In genomic region chr2:44103321-44103720, GRCm38 (mm10) we compare ENCODE assay signal across 14 mouse cellular contexts.
DNase-seq lines count a peak whose midpoint lies in the region; ATAC-seq and TF ChIP-seq lines count a peak whose summit lies in the region.
"Had no signal": no experiment of that assay in that cellular context is flagged by ENCODE, and none has a peak within 500 bp of the region (broad histone marks: within the 10 kb centered on the region; RNA-seq: fewer than 3 reads in every experiment).

No protein-coding gene starts in this region.

- 0 out of 2 replicates have a peak overlapping the region, but pooled peaks have one; percentile 7 for H3K27ac ChIP-seq in heart, postnatal 0 days (ENCODE audit: low read depth)
- H3K27ac ChIP-seq in lung, embryonic 15.5 days = peak overlapping the region; percentile 70
- H3K27ac ChIP-seq in stomach, postnatal 0 days (replicated peaks) = 0 out of 2 replicates have a peak overlapping the region, but pooled peaks have one; percentile 26
- H3K27ac ChIP-seq: kidney, postnatal 0 days; midbrain, embryonic 12.5 days had no signal

- TF ChIP-seq EP300 in heart, postnatal 0 days (IDR thresholded peaks at IDR 0.05; ENCODE audit: low read depth) = no peak
- no peak for TF ChIP-seq EP300 in stomach, postnatal 0 days (optimal IDR thresholded peaks at IDR 0.05)

- H3K27me3 ChIP-seq in heart, postnatal 0 days (ENCODE audit: control insufficient read depth, insufficient read depth, low read length) = no peaks in the 10 kb centered on the region
- no peaks in the 10 kb centered on the region for H3K27me3 ChIP-seq in lung, embryonic 15.5 days
- no peaks in the 10 kb centered on the region for H3K27me3 ChIP-seq in stomach, postnatal 0 days (ENCODE audit: control insufficient read depth, insufficient read depth, low read length)
- H3K27me3 ChIP-seq: embryonic facial prominence, embryonic 12.5 days; heart, embryonic 12.5 days; midbrain, embryonic 12.5 days had no signal

- DNase-seq in heart, postnatal 0 days (ENCODE audit: low spot score) = no peak
- no peak for DNase-seq in heart, postnatal 4 days
- DNase-seq in lung, postnatal 36 days = no peak
- peak; percentile 21 for DNase-seq in gastrocnemius, postnatal 14 days
- DNase-seq in stomach, postnatal 0 days (ENCODE audit: low spot score) = no peak
- DNase-seq in layer of hippocampus, postnatal 10 days (ENCODE audit: low spot score in 2 of 2) = no peak
- DNase-seq: cerebellum, adult 2 months; retina, postnatal 1 day had no signal

- no peak overlapping the region for H3K9ac ChIP-seq in heart, postnatal 0 days (replicated peaks; ENCODE audit: low read depth, low read length)
- no peak overlapping the region for H3K9ac ChIP-seq in lung, embryonic 15.5 days
- H3K9ac ChIP-seq in stomach, postnatal 0 days (ENCODE audit: low read length) = no peak overlapping the region
- H3K9ac ChIP-seq: embryonic facial prominence, embryonic 12.5 days; heart, embryonic 12.5 days; midbrain, embryonic 12.5 days had no signal

- no peaks in the 10 kb centered on the region for H3K9me3 ChIP-seq in heart, postnatal 0 days (replicated peaks; ENCODE audit: control insufficient read depth, low read length)
- no peaks in the 10 kb centered on the region for H3K9me3 ChIP-seq in lung, embryonic 15.5 days
- no peaks in the 10 kb centered on the region for H3K9me3 ChIP-seq in stomach, postnatal 0 days (ENCODE audit: control insufficient read depth, low read length)
- H3K9me3 ChIP-seq: embryonic facial prominence, embryonic 12.5 days; heart, embryonic 12.5 days; midbrain, embryonic 12.5 days had no signal

- intact Hi-C loops in gastrocnemius, postnatal 14 days (cut with DNase I; ENCODE audit: low total_unique reads) = no loop called here

- no peak overlapping the region for H3K4me2 ChIP-seq in heart, postnatal 0 days (ENCODE audit: low read depth, low read length)
- no peak overlapping the region for H3K4me2 ChIP-seq in lung, embryonic 15.5 days
- H3K4me2 ChIP-seq in stomach, postnatal 0 days (replicated peaks; ENCODE audit: low read depth) = no peak overlapping the region; the same call in 1 of the 2 replicates
- H3K4me2 ChIP-seq: embryonic facial prominence, embryonic 12.5 days; heart, embryonic 12.5 days; midbrain, embryonic 12.5 days had no signal

- H3K36me3 ChIP-seq in heart, postnatal 0 days (replicated peaks; ENCODE audit: control insufficient read depth, insufficient read depth, low read length) = no peaks in the 10 kb centered on the region
- no peaks in the 10 kb centered on the region for H3K36me3 ChIP-seq in lung, embryonic 15.5 days
- H3K36me3 ChIP-seq in stomach, postnatal 0 days (ENCODE audit: control insufficient read depth, insufficient read depth, low read length) = no peaks in the 10 kb centered on the region
- H3K36me3 ChIP-seq: embryonic facial prominence, embryonic 12.5 days; heart, embryonic 12.5 days; midbrain, embryonic 12.5 days had no signal

- no peak overlapping the region for H3K4me3 ChIP-seq in heart, postnatal 0 days (ENCODE audit: low read depth, low read length)
- no peak overlapping the region for H3K4me3 ChIP-seq in lung, embryonic 15.5 days
- no peak overlapping the region for H3K4me3 ChIP-seq in stomach, postnatal 0 days (ENCODE audit: low read depth, low read length)
- H3K4me3 ChIP-seq: embryonic facial prominence, embryonic 12.5 days; heart, embryonic 12.5 days; midbrain, embryonic 12.5 days had no signal

- H3K4me1 ChIP-seq in heart, postnatal 0 days (ENCODE audit: control insufficient read depth, insufficient read depth) = no peaks in the 10 kb centered on the region
- peaks cover 26% of the 10 kb centered on the region for H3K4me1 ChIP-seq in lung, embryonic 15.5 days
- H3K4me1 ChIP-seq in stomach, postnatal 0 days (replicated peaks; ENCODE audit: control insufficient read depth, insufficient read depth) = no peaks in the 10 kb centered on the region

- WGBS in heart, postnatal 0 days = 77% methylated on average over 8 of the region's 8 CpGs
- 61% methylated on average over 8 of the region's 8 CpGs for WGBS in lung, embryonic 15.5 days
- WGBS in stomach, postnatal 0 days = 54% methylated on average over 8 of the region's 8 CpGs

- no peak for TF ChIP-seq CTCF in heart, postnatal 0 days (IDR thresholded peaks at IDR 0.05; ENCODE audit: low read depth)
- TF ChIP-seq CTCF in stomach, postnatal 0 days (IDR thresholded peaks at IDR 0.05; ENCODE audit: low read depth) = no peak

- no peak for ATAC-seq in heart, postnatal 0 days (ENCODE audit: insufficient read depth, low read depth)
- ATAC-seq in lung, embryonic 15.5 days (ENCODE audit: borderline replicate concordance, extremely low read depth, low FRiP score, low TSS enrichment) = no peak
- ATAC-seq in stomach, postnatal 0 days (ENCODE audit: low FRiP score, low TSS enrichment) = no peak
- ATAC-seq: inflammation-experienced regulatory T-cells, adult 6 months had no signal

Comparison
In these comparisons a context has a peak if more than half of its experiments do, and no peak if none do; other contexts are left out.
1. H3K27ac ChIP-seq: peak in every context shown above with its lines; median percentile 70 in lung, embryonic 15.5 days; 26 in stomach, postnatal 0 days; 7 in heart, postnatal 0 days.